Mouse (Mus musculus) bone marrow macrophage, adult 2 months (primary cell): ENCODE data around the gene Cdh22. TPM values are rescaled to one million over a fixed set of nuclear protein-coding genes. Genes with fewer than 3 reads are reported as not detected.
A peak's percentile ranks its signal among the peaks of the same experiment; 100 is the strongest.

Source experiments
- H3K27ac ChIP-seq: 2 replicates; pipeline ENCODE4 v1.5.1; 2012; ENCODE audit warnings: low read depth, low read length; ENCODE audit not compliant: insufficient read depth
- H3K4me1 ChIP-seq: 2 replicates; pipeline ENCODE4 v1.6.1; 2012; ENCODE audit warnings: low read length; ENCODE audit not compliant: control insufficient read depth, insufficient read depth
- H3K4me3 ChIP-seq: 2 replicates; pipeline ENCODE4 v1.5.1; 2012; ENCODE audit warnings: mild to moderate bottlenecking, low read length, moderate library complexity; ENCODE audit not compliant: insufficient read depth
- CTCF ChIP-seq: IDR thresholded peaks from 2 replicates; pipeline ENCODE4 v1.5.1; 2012; ENCODE audit warnings: low read depth, mild to moderate bottlenecking, low read length, moderate library complexity
- POLR2A ChIP-seq: IDR thresholded peaks from 2 replicates; pipeline ENCODE4 v1.6.1; 2012; ENCODE audit warnings: mild to moderate bottlenecking, low read depth, low read length, borderline replicate concordance
- polyA plus RNA-seq: library from polyadenylated mRNA; stranded (reverse); fragments of >200 nt; gene quantifications from 2 replicates; pipeline ENCODE4 v1.2.4, GENCODE M21; 2012; ENCODE audit not compliant: missing spikeins, insufficient read depth, insufficient read length

Gene Cdh22
- polyA plus RNA-seq, 1 experiment, result not detected

DNA sequence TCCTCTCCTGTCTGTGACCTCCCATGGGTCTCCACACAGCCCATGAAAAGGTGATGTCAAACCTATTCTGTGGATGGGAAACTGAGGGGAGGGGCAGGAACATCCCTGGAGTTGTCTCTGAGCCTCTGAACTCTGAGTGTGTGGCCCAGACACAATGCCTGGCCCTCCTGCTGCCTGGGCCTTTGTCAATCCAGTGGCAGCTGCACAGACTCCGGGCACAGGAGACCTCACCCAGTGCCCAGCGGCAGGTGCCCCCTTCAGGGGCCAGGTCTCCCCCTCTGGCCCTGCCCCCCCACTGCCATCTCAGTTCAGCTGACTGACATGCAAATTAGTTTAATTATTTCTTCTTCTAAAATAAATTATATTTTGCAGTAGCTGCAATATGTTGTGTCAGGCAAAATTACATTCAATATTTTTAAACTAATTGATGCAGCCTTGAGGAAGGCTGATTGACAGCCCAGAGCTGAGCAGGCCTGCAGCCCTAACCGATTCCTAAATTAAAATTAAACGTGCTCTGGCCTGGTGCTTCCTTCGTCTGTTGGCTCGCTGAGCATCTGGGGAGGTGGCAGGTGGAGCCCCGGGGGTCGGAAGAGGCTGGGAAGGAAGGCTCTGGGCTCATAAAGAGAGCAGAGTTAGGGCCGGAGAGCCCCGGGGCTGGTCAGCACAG lies 107.6 kb downstream of the Cdh22 start:
- no peak overlapping the region for H3K4me3 ChIP-seq
- no peak for TF ChIP-seq CTCF
- no peak for TF ChIP-seq POLR2A
- no peaks in the 10 kb centered on the region for H3K4me1 ChIP-seq
- H3K27ac ChIP-seq, result no peak overlapping the region

DNA sequence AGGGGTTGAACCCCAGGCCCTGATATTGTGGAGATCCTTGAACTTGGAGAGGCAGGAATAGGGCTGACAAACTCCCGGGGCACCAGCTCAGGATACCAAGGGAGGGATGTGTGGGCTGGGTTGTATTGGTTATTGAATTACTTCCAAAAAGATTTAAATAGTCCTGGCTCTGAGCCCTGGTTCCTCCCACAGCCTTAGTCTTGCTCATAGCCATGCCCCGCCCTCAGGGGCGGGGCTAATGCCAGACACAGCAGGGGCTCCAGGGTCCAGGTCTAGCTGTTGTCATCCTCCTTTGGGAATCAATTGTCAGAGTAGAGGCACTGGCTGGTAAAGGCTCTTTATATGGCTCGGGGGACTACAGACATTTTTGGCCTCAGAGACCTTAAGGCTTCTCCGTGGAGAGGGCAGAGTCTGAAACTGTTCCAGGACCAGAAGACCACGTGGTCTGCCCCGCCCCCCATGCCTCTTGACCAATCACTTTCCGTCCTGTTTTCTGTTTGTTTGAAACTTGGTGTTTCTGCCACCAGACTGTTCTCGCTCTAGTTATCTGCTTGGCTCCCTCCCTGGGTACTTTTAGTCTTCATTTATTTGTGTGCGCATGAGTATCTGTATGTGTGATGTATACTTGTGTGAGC lies 113.3 kb downstream of the Cdh22 start:
- TF ChIP-seq POLR2A (no peak), CTCF (no peak)
- H3K27ac ChIP-seq, result no peak overlapping the region
- no peaks in the 10 kb centered on the region for H3K4me1 ChIP-seq
- no peak overlapping the region for H3K4me3 ChIP-seq

DNA sequence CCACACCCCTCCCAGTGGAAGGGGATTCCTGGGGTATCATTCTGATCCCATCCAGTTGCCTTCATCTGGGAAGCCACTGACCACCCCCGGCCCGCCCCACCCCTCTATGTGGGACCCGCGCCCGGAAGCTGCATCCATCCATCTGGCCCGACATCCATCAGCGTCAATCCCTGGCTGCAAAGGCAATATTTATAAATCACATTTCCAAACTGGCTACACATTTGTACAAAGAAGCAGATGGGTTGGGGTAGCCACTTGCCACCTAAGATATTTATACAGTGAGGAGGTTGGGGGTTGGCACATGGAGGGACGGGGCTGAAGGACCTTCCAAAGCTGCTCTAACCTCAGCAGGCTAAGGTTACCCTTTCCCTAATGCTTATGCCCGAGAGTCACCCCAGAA lies 113.9 kb downstream of the Cdh22 start:
- Histone ChIP-seq H3K4me1 (no peaks in the 10 kb centered on the region), H3K27ac (no peak overlapping the region), H3K4me3 (no peak overlapping the region)
- TF ChIP-seq POLR2A, result no peak
- no peak for TF ChIP-seq CTCF

DNA sequence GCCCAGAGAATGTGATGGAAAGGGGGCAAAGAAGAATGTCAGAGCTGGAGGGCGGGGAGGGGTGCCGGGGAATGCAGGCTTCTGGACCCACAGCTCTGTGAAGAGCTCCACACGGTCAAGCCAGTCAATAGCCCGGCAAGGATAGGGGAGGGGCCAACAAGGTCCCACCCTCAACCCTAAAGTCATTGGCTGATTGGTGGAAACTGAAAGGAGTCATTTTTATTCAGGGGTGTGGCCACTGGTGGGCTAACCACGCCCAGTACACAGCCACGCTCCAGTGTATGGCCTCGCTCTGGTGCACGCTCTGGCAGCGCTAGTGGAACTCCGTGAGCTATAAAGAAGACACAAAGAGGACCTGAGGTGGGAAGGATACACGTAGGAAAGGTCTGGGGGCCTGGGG lies 120.9 kb downstream of the Cdh22 start:
- H3K4me3 ChIP-seq, result no peak overlapping the region
- TF ChIP-seq POLR2A (no peak), CTCF (no peak)
- H3K4me1 ChIP-seq, result no peaks in the 10 kb centered on the region
- no peak overlapping the region for H3K27ac ChIP-seq

DNA sequence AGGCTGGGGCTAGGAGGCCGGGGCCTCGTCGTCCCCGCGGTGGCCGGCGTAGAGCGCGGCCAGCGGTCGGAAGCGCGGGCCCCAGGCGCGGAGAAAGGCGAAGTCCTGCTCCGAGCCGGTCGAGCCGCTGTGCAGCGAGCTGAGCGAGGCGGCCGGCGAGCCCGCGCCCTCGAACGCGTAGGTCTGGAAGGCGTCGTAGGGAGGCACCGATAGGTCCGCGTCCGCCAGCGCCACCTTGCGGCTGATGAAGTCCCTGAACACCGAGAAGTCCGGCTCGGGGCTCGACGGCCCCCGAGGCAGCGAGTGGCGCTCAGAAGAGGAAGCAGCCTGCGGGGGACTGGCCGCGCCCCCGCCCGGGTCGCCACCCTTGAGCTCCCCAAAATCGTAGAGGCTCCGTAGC lies 122.5 kb downstream of the Cdh22 start:
- no peak for TF ChIP-seq POLR2A
- peak; percentile 49; the same call in 1 of the 2 replicates for TF ChIP-seq CTCF
- H3K27ac ChIP-seq, result no peak overlapping the region
- no peak overlapping the region for H3K4me3 ChIP-seq
- no peaks in the 10 kb centered on the region for H3K4me1 ChIP-seq

GRCm38 (mm10) chr2:165106585-165106984 lies 128.1 kb downstream of the Cdh22 start:
- TF ChIP-seq CTCF (no peak), POLR2A (no peak)
- Histone ChIP-seq H3K4me3 (no peak overlapping the region), H3K4me1 (no peaks in the 10 kb centered on the region), H3K27ac (no peak overlapping the region)

GRCm38 (mm10) chr2:165105513-165106079 lies 129.1 kb downstream of the Cdh22 start:
- H3K4me1 ChIP-seq, result no peaks in the 10 kb centered on the region
- no peak overlapping the region for H3K4me3 ChIP-seq
- no peak overlapping the region for H3K27ac ChIP-seq
- TF ChIP-seq CTCF (no peak), POLR2A (no peak)

DNA sequence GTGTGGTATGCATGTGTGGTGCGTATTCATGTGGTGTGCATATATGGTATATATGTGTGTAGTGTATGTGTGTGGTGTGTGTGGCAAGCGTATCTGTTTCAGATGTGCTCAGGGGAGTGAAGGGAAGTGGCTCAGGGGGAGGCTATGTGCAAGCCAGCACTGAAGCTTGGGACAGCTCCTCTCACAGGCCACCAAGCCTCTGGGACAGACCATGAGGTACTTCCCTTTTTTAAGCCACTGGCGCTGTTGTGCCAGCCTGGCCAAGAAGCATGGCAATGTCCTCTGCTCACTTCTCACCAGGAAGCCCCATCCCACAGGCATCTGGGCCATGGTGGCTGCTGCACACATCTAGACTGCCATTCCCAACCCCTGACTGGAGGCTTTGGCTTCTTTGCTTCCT lies 131.7 kb downstream of the Cdh22 start:
- no peak overlapping the region for H3K4me3 ChIP-seq
- no peaks in the 10 kb centered on the region for H3K4me1 ChIP-seq
- H3K27ac ChIP-seq, result no peak overlapping the region
- TF ChIP-seq POLR2A, result no peak
- TF ChIP-seq CTCF, result no peak

DNA sequence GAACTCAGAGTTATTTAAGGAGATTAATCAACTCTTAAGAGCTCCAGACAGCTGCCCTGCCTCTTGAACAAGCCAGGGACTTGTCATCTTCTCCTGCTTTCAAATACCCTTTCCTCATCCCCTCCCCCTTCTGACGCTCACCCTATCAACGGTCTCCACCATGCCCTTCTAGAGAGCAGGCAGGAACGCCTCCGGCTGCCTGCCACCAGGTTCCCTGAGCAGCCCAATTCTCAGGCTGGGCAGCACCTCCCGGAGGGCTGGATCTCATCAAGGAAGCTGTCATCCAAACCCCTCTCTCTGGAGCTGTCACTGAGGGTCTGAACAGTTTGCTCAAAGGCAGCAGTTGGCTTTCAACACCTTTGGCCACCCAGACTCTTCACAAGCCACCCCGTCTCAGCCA lies 133.9 kb downstream of the Cdh22 start:
- TF ChIP-seq POLR2A (no peak), CTCF (no peak)
- Histone ChIP-seq H3K4me1 (no peaks in the 10 kb centered on the region), H3K27ac (no peak overlapping the region)

DNA sequence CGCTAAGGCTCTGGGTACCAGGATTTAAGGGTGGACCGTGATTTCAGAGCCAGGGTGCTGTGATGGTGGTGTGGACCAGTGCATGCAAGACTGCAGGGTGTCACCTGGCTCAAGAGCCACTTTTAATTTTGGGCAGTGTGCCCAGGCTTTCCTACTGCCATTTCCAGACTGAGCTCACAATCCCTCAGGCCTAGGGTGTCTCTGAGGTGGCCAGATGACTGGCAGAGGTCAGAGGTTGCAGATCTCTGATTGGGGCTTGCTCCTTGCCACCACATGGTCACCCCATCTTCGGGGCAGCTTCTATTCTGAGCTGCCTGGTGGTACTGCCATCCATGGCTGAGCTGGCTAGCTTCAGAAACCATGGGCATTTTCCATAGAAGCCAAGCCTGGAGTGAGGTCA lies 135.8 kb downstream of the Cdh22 start:
- no peak overlapping the region for H3K27ac ChIP-seq
- no peak for TF ChIP-seq POLR2A

More for the DNA sequence above, 133.9 kb downstream of the Cdh22 start:
- no peak overlapping the region for H3K4me3 ChIP-seq

More for the DNA sequence above, 135.8 kb downstream of the Cdh22 start:
- H3K4me3 ChIP-seq, result no peak overlapping the region
- no peaks in the 10 kb centered on the region for H3K4me1 ChIP-seq
